Mouse (Mus musculus): ENCODE data around the gene Lrrfip2. TPM values are rescaled to one million over a fixed set of nuclear protein-coding genes. Genes with fewer than 3 reads are reported as not detected.

The Lrrfip2 gene
- polyA plus RNA-seq (2012) = 14.3 and 18.8 TPM in 2 replicates

GRCm38 (mm10) chr9:111117126-111117642 is at the start of gene Lrrfip2:
Lrrfip2 (plus strand) TSS chr9:111117592.
- TF ChIP-seq GATA1 (IDR thresholded peaks at IDR 0.05; ENCODE audit: low read length) = no peak

DNA sequence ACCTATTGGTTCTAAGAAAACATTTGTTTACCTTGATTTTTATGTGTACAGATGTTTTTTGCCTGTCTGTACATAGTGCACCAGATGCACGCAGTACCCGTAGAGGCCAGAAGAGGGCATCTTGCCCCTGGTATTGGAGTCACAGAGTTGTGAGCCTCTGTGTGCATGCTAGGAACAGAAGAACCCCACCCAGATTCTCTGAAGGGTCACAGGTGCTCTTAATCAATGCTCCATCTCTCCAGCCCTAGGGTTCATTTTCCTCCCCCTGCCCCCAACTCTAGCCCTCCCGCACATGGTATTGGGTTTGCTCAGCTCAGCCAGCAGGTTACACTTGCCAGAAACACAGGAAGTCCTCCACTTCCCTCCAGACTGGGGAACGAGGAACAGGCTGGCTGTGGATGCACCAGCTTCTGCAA is 46.8 kb upstream of the Lrrfip2 start:
- TF ChIP-seq GATA1 (IDR thresholded peaks at IDR 0.05; ENCODE audit: low read length) = no peak

DNA sequence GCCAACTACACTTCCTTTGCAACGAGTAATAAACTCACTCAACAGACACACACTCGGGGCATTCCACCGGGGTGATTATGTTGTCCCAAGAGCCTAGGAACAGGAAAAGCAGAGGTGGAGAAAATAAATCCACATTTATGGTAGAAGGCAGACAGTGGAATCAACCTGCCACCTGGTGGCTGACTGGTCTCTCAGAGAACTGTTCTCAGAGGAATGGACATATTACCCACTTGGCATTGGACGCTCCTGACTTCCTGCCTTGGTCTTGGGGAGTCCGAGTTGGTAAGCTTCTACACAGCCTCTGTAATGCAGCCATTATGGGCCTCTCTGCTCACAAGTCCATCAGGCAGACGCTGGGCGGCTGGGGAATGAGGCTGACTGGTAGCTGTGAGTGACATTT is 45.2 kb upstream of the Lrrfip2 start:
- no peak for TF ChIP-seq GATA1 (IDR thresholded peaks at IDR 0.05; ENCODE audit: low read length)

DNA sequence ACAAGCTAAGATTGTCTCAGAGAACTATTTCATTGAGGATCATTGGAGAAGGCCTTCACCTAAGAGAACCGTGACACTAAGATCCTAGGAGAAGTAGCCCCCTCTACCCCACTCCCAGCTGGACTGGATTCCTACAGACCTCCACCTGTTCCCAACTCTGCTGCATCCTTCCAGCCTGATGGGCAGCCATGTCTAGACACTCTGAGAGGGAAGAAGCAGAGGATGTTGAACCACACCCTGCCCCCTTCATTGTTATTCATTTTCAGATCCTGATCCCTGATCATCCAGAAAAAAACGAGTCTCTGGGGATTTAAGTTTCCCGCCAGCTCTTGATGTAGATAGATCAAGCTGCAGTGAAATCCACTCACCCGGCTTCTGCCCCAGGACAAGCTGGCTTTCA is 44.4 kb upstream of the Lrrfip2 start:
- TF ChIP-seq GATA1 (IDR thresholded peaks at IDR 0.05; ENCODE audit: low read length) = no peak

- TF ChIP-seq GATA1 (IDR thresholded peaks at IDR 0.05; ENCODE audit: low read length) = no peak
Observed at GRCm38 (mm10) chr9:111077745-111078144, 39.6 kb upstream of the Lrrfip2 start.

DNA sequence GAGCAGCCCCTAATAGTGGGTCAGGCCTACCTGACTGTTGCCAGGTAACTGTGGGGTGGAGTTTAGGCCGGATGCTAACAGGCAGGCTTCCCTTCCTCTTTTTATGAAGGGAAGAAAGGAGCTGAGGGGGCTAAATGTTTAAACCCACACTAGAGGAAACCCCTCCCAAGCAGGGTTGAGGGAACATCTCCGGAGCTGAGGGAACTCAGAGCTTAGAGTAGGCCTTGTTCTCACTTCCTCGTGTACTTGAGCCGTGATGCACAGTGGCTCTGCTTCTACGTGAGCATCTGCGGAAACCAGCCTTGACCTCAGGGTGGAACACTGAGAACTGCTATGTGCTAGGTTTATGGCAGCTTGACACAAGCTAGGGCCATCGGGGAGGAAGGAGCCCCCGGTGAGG is 36.6 kb upstream of the Lrrfip2 start:
- TF ChIP-seq GATA1 (IDR thresholded peaks at IDR 0.05; ENCODE audit: low read length) = no peak

DNA sequence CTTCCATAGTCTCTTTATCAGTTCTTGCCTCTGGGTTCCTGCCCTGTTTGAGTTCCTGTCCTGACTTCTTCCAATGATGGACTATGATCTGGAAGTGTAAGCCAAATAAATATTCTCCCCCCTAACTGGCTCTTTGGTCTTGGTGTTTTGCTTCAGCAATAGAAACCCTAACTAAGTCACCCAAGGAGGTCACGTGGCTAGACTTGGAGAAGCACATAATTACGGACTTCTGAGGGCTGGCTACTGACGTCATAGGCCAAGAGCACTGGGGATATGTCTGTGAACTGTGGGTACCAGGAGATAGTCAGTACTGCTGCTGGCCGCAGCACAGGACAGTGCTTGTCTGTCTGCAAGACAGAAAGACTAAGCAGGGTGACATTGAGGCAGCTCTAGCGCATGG is 35.6 kb upstream of the Lrrfip2 start:
- TF ChIP-seq GATA1 (IDR thresholded peaks at IDR 0.05; ENCODE audit: low read length) = no peak

GRCm38 (mm10) chr9:111085329-111085728 is 32.1 kb upstream of the Lrrfip2 start:
- no peak for TF ChIP-seq GATA1 (IDR thresholded peaks at IDR 0.05; ENCODE audit: low read length)

DNA sequence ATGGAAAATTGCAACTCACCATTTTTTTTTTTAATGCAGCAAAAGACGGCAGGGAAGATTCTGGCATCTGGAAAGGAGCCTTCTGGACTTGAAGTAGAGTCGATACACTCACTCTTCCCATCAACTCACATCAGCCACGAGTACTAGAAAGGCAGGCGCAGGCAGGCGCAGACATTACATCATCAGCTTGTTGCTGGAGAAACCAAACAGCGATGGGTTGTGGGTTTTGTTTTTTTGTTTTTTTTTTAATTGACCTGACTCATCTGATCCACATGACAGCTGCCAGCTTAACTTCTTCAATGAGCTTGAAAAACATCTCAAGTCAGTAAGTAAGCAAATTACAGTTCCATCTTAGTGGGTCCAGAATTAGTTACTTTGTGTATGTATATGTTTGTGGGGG is 31.3 kb upstream of the Lrrfip2 start:
- TF ChIP-seq GATA1 (IDR thresholded peaks at IDR 0.05; ENCODE audit: low read length) = no peak

- TF ChIP-seq GATA1 (IDR thresholded peaks at IDR 0.05; ENCODE audit: low read length) = no peak
Observed at GRCm38 (mm10) chr9:111086995-111087606, 30.3 kb upstream of the Lrrfip2 start.

DNA sequence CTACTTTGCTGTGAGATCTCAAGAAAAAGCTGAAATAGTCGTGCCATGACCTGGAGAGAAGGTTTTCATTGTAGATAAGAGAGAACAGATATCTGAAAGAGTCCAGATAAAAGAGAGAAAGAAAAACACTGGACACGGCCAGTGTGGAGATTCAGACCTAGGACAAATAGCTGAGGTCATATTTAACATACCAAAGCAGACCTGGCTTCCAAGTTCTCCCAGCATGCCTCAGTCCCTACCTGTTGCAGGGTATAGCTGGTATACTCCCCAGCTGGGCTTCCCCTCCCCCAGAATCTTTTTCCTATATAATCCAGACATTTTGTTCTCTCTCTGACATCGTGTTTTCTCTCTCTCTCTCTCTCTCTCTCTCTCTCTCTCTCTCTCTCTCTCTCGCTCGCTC is 29.4 kb upstream of the Lrrfip2 start:
- no peak for TF ChIP-seq GATA1 (IDR thresholded peaks at IDR 0.05; ENCODE audit: low read length)

DNA sequence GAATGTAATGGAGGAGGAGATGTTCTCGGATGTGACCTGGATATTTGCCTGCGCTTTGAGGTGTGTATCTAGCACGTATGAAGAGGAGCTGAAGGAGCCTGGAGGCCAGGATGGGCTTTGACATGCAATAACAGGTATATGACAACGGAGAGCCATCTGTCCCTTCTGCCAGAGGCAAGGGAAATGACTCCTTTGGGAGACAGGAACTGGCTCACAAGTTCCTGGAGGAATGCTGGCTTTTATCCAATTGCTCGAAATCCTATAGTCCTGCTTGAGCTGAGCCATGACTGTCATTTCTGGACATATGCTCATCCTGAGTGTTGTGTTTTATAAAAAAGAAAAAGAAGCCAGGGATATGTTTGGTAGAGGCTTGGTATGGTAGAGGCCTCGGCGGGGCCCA is 28.5 kb upstream of the Lrrfip2 start:
- TF ChIP-seq GATA1 (IDR thresholded peaks at IDR 0.05; ENCODE audit: low read length) = no peak

GRCm38 (mm10) chr9:111092657-111093056 is 24.7 kb upstream of the Lrrfip2 start:
- TF ChIP-seq GATA1 (IDR thresholded peaks at IDR 0.05; ENCODE audit: low read length) = no peak

- TF ChIP-seq GATA1 (IDR thresholded peaks at IDR 0.05; ENCODE audit: low read length) = no peak
Observed at GRCm38 (mm10) chr9:111093094-111093493, 24.3 kb upstream of the Lrrfip2 start.

- no peak for TF ChIP-seq GATA1 (IDR thresholded peaks at IDR 0.05; ENCODE audit: low read length)
Observed at GRCm38 (mm10) chr9:111094626-111095025, 22.8 kb upstream of the Lrrfip2 start.

DNA sequence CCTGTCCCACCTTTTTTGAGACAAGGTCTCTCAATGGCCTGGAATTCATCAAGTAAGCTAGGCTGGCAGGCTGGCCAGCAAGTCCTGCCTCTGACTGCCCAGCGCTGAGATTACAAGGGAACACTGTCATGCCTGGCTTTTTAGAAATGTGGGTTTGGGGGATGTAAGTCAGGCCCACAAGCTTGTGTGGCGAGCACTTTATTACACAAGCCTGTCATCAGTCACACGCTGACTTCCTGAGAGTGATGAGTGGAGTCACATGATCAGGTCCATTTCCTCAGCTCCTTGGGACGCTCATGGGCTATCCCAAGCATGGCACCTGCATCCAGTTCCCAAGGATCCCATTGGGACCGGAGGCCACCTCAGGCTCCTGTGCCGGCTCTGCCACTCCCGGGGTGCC is 21.7 kb upstream of the Lrrfip2 start:
- TF ChIP-seq GATA1 (IDR thresholded peaks at IDR 0.05; ENCODE audit: low read length) = no peak
